Mouse (Mus musculus) forelimb bud, embryonic 11.5 days (tissue): ENCODE data around the gene Dis3l.

Experiments
- DNase-seq: peaks from one replicate; pipeline ENCODE4 v3.0.0-alpha.2; 2012; ENCODE audit warnings: low read depth, low spot score

The Dis3l gene

GRCm38 (mm10) chr9:64341254-64341566 is at the start of gene Dis3l:
TSS of gene Dis3l (minus strand) at chr9:64341288.
- DNase-seq = no peak

GRCm38 (mm10) chr9:64389576-64390292 is 48.6 kb upstream of the Dis3l start:
- no peak for DNase-seq

GRCm38 (mm10) chr9:64386466-64387211 is 45.6 kb upstream of the Dis3l start:
- no peak for DNase-seq

DNA sequence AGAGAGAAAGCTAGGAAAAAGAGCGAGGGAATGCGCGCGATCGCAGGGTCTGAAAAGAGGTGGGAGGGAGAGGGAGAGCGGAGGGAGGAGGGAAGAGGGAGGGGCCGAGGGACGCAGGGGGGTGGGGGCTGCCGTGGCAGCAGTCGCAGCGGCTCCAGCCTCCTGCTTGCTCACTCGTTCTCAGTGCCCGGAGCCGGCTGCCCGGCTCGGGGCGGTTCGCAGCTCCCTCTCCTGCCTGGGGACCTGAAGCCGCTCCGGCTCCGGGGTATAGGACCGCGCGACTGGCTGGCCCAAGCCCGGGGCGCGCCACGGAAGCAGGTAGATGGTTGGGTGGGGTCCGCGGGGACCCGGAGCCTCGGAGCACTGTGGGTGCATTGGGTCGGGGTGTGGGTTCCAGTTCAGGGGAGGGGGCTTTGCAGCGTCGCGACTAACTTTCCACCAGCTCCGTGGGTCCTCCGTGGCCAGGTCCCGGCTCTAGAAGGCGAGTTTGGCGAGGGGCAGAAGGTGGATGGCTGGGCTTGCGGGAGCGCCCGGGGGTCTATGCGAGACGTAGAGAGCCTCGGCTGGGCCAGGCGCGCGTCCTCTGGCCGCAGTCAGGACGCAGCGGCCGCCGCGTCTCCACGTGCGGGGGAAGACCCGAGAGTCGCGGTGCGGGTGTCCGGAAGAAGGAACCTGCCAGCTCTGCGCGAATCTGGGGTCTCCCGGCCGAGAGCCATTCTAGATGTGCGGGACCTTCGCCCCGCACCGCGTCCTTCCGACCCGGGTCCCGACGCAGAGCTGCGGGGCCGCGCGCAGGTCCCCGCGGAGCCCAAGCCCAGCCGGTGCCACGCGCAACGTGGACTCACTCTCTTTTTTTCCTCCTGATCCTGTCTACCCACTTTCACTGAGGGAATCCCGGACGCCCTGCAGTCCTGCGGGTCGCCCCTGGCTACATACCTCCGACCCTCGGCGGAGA is 44.7 kb upstream of the Dis3l start, which contains the start of gene Megf11:
Gene Megf11, plus strand, starts transcription at position 116 of the 955 bp plus-strand sequence.
- DNase-seq = peak; percentile 57

- DNase-seq = no peak
These were observed 42.1 kb upstream of the Dis3l start for GRCm38 (mm10) chr9:64383021-64383788.

GRCm38 (mm10) chr9:64376380-64376779 is 35.3 kb upstream of the Dis3l start:
- DNase-seq = no peak

- DNase-seq = no peak
These were observed 30.3 kb upstream of the Dis3l start for GRCm38 (mm10) chr9:64371305-64371819.

- no peak for DNase-seq
These were observed 28.8 kb upstream of the Dis3l start for GRCm38 (mm10) chr9:64369871-64370270.

- no peak for DNase-seq
These were observed 20.3 kb upstream of the Dis3l start for GRCm38 (mm10) chr9:64361231-64361950.

DNA sequence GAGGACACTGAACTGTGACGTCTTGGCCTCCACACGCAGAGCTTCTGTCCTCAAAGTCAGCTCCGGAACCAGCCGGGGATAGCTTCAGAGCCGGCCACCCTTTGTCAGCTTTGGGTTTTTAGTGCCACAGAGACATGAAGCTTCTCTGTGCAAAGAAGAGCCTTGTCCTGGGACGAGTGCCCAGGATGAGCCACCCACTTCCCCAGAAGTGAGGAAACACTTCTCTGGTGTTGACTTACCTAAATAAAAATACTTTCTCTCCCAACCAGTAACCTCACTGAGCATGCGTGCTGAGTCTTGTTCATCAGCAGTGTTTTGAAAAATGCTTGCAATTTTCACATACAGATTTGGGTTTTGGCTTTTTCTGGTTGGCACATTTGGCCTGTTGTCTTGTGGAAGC is 14.5 kb upstream of the Dis3l start:
- DNase-seq = no peak

DNA sequence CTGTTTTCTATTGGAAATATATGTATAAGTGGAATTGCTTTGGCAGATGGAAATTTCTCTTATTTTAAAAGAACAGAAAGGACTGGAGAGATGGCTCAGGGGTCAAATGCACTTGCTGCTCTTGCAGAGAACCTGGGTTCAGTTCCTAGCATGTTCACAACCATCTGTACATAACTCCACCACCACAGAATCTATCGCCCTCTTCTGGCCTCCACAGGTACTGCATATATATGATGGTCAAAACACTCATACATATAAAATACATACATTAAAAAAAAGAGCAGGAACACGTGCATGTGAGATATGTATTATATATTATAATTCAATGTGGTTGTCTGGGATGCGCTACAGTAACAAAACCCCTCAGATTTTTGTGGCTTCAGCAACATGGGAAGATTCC is 10.1 kb upstream of the Dis3l start:
- no peak for DNase-seq

DNA sequence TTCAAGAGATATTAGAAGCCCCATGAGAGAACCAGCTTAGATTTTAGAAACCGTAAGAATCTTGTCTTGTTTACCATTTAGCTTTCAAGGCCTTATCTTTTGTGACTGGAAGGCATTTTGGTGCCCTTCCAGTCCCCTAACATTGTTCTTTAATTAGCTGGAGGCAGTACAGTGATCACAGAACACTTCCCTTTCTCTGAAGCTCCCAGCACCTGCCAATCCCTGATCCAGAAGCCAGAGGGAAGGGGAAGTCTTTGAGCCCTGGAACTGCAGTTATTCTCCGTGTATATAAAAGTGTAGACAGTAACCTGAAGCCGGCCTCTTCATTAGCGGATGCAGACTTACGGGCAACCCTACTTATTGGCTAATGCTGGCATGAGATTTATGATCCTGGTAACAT is 8.4 kb upstream of the Dis3l start:
- DNase-seq = peak; percentile 36

GRCm38 (mm10) chr9:64347377-64347776 is 6.3 kb upstream of the Dis3l start:
- DNase-seq = peak; percentile 37

DNA sequence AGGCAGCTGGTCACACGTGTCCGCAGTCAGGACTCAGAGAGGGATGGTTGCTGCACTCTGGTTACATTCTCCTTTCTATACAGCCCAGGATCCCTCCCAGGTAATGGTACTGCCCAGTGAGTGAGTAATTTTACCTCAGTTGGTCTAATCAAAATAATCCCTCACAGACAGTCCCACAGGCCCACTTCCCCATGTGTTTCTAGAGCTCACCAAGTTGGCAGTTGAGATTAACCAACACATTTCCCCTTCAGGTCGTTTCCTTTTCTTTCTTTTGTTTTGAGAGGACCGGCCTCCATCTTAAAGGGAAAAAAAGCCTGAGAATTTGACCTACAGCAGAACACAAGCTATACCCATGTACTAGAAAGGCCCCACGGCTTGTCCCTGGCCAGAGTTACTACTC is 4.8 kb upstream of the Dis3l start:
- DNase-seq = no peak

GRCm38 (mm10) chr9:64343656-64344055 is 2.6 kb upstream of the Dis3l start:
- no peak for DNase-seq

DNA sequence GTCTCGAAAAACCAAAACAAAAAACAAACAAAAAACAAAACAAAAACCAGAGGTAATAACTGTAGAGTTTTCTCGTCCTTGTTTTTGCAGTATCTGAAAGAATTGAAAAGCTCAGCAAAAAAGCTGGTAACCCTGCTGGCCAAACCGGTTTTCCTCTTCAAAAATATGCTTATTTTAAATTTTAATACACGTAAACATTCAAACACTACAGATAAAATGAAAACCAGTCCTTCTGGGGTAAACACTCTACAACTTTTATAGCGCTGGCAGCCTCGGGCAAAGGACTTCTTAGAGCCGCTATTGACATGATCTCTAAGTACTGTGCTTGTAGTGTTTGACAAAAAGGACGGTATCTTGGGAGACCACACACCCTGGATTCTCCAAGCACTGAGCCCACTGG is 583 bp upstream of the Dis3l start:
- DNase-seq = no peak

- DNase-seq = peak; percentile 71
These were observed 486 bp downstream of the Dis3l start for GRCm38 (mm10) chr9:64340351-64341253.

DNA sequence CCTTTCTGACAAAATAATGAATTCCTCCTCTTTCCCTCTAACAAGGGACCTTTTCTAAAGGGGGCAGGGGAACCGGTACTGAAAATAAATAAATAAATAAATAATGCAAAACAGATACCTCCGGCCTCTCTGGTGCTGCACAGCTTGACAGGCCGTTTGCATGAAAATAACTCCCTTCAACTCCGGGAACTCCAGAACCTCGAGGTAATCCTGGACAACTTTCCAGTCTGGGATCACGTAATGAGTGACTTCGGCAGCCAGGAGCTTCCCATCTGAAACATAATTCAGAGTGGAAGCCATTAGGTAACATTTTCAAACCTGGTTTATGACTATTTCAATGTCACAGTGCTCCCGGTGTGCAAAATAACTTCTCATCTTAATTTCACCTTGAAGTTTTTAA is 1.7 kb downstream of the Dis3l start:
- DNase-seq = no peak

GRCm38 (mm10) chr9:64335825-64336224 is 5.3 kb downstream of the Dis3l start:
- no peak for DNase-seq
